In genomic region chr16:87454419-87455179, GRCm38 (mm10) we compare ENCODE assay signal across 8 mouse cellular contexts. TPM values are rescaled to one million over a fixed set of nuclear protein-coding genes. Genes with fewer than 3 reads are reported as not detected.
DNase-seq lines count a peak whose midpoint lies in the region; ATAC-seq and TF ChIP-seq lines count a peak whose summit lies in the region.

Usp16 (plus strand) TSS chr16:87454703.

- H3K4me1 ChIP-seq in forebrain, embryonic 15.5 days, result peaks cover 22% of the 10 kb centered on the region
- peaks cover 11% of the 10 kb centered on the region for H3K4me1 ChIP-seq in lung, adult 2 months (ENCODE audit: control insufficient read depth, insufficient read depth, low read length)

- peak; percentile 72; the same call in 1 of the 2 replicates for TF ChIP-seq POLR2A in lung, adult 2 months (IDR thresholded peaks at IDR 0.05; ENCODE audit: borderline replicate concordance, extremely low read depth, low read depth, low read length)

- H3K9me3 ChIP-seq in forebrain, embryonic 15.5 days, result no peaks in the 10 kb centered on the region

- no peaks in the 10 kb centered on the region for H3K36me3 ChIP-seq in forebrain, embryonic 15.5 days

- H3K9ac ChIP-seq in forebrain, embryonic 15.5 days (replicated peaks), result peak within 1 kb of the TSS; percentile 89

- DNase-seq in ES-CJ7 (ENCODE audit: low read depth, low spot score), result peak; percentile 86
- peak; percentile 89 for DNase-seq in cerebellum, adult 11-12 months
- peak; percentile 88 for DNase-seq in heart, postnatal 25 days (ENCODE audit: low spot score)
- peak; percentile 93 to 96 for DNase-seq in layer of hippocampus, adult 18-20 months (ENCODE audit: low spot score in 2 of 2)
- peak; percentile 93 for DNase-seq in lung, adult 2 months
- peak; percentile 81 to 88 for DNase-seq in thymus, adult 18-20 months

- peak within 1 kb of the TSS; percentile 86 for H3K4me3 ChIP-seq in forebrain, embryonic 15.5 days
- H3K4me3 ChIP-seq in lung, adult 2 months (replicated peaks; ENCODE audit: extremely low read depth, low read depth, low read length), result peak within 1 kb of the TSS; percentile 72

- peak within 1 kb of the TSS; percentile 76 for H3K27ac ChIP-seq in forebrain, embryonic 15.5 days (replicated peaks)

- intact Hi-C loops in heart, postnatal 25 days (cut with DNase I), result loop anchor here (2.0 to 5.0 kb wide), 2 partner anchors 14 to 38 kb away; partner anchors contain the start of gene Rwdd2b

- 0 out of 2 replicates have a peak, but pooled peaks cover 2% of the 10 kb centered on the region for H3K27me3 ChIP-seq in forebrain, embryonic 15.5 days

- H3K4me2 ChIP-seq in forebrain, embryonic 15.5 days (replicated peaks), result peak within 1 kb of the TSS; percentile 89

- TF ChIP-seq CTCF in lung, adult 2 months (IDR thresholded peaks at IDR 0.05; ENCODE audit: insufficient read depth, low read length), result no peak

- WGBS in forebrain, embryonic 15.5 days, result 8% methylated on average over 45 of the region's 45 CpGs
- 10% methylated on average over 45 of the region's 45 CpGs for WGBS in lung, adult 2 months

- peak; percentile 99 for ATAC-seq in forebrain, embryonic 15.5 days (replicated peaks)
- peak; percentile 99 for ATAC-seq in neutrophil, adult 5-6 weeks (ENCODE audit: extremely low read depth, insufficient number of reproducible peaks, low FRiP score, poor library complexity, severe bottlenecking)

RNA-seq across cellular contexts. Expression of gene Usp16, which starts in this region (rescaled TPM):
- 48.5 and 51.6 TPM in 2 replicates for polyA plus RNA-seq in forebrain, embryonic 15.5 days (2015; fragmentation: Nextera tagmentation; extraction: Ambion mirVana)
- 10 to 100 TPM; 46.1 to 47.1 TPM for total RNA-seq in heart, postnatal 25 days (2021)
- total RNA-seq in layer of hippocampus, adult 18-20 months (2021), result 10 to 100 TPM; 32.4 to 36.7 TPM
- 13.9 and 19.0 TPM in 2 replicates for polyA plus RNA-seq in lung, adult 2 months (2012; rRNA removed)
- total RNA-seq in neutrophil, adult 5-6 weeks (2017), result 111 and 147 TPM in 2 replicates

Comparison
In these comparisons a context has a peak if more than half of its experiments do, and no peak if none do; other contexts are left out.
1. Peak in every context shown above with its lines: DNase-seq, ATAC-seq, H3K4me3 ChIP-seq and H3K27ac ChIP-seq.